Mouse (Mus musculus): ENCODE measurements at regions not wholly inside any gene's neighbourhood (a gene's known extent, or its start where the extent isn't known, plus 50 kb on each side); places are given as distances from the start of the nearest gene placed in this dataset.
A peak's percentile ranks its signal among the peaks of the same experiment; 100 is the strongest.

- DNase-seq = no peak
Observed at GRCm38 (mm10) chr14:123079733-123080132, 95.9 kb upstream of the Tmtc4 start.

- no peak for DNase-seq
Observed at GRCm38 (mm10) chr14:123078804-123079203, 95.0 kb upstream of the Tmtc4 start.

DNA sequence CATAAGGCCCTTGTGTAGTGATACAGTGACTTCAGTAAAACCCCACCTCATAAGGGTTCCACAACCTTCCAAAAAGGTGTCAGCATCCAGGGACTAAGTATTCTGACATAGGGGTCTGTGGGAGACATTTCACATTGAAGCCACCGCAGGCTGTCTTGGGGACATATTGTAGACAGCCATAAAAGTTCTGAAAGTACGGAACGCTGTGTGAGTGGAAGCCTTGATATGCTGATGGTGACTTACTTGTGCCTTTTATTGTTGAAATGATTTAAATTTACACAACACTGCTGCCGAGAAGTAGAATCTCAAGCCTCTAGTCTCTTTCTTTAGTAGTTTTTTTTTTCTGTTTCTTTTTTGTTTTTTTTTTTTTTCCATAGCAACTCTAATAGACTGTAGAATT, 82.5 kb upstream of the Tmtc4 start:
- DNase-seq = no peak

DNA sequence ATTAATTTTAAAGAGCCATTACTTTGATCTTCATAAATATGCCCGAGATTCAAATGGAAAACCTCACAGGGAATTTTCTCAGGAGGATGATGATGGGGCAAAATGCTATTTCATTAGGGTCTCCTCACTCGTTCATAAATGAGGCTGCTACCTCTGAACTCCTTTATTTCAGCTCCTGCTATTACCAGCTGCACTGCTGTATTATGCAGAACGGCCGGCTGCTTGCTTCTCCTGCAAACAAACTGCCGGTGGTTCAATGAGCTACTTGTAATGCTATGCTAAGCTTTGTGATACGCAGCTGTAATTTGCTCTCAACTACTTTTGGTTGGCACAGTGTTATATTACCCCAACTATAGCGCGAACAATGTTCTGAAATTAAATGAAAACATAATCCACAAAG, 81.7 kb upstream of the Tmtc4 start:
- DNase-seq = no peak

DNA sequence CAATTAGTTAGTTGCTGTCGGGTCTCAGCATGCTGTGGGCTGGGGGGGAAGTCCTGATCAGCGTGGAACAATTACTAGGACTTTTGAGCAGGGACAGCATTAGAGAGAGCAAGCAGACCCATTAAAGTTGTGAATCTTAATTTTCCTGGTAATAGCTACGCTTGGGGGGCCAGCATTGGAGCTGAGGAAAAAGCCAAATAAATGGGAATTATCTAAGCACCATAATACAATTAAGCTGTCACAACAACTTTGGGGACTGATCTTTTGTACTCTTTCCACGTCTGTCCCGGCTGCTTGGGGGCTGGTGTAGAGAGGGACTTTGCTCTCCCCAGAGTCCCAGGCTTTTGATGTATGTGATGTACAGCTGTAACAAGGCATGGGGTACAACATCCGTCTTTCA, 81.3 kb upstream of the Tmtc4 start:
- peak in 1 of 2 experiments; percentile 4 for DNase-seq

DNA sequence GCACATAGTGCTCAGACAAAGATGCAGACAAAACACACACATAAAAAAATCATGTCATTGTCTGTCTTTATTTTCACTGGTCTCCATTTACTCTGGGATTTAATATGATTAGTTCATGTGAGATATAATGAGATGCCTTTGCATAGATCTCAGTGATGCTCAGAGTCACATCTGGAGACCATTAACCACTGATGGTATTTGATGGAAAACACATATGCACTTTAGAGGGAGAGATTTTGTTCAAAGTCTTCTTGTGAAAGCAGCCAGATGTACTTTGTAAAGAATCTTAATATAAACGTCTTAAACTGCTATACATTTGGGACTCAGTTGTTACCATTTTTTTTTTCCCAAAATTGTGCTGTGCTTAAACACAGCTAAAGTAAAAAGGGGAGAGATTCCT, 79.1 kb upstream of the Tmtc4 start:
- DNase-seq = no peak

GRCm38 (mm10) chr14:123056976-123057375, 73.1 kb upstream of the Tmtc4 start:
- no peak for DNase-seq

DNA sequence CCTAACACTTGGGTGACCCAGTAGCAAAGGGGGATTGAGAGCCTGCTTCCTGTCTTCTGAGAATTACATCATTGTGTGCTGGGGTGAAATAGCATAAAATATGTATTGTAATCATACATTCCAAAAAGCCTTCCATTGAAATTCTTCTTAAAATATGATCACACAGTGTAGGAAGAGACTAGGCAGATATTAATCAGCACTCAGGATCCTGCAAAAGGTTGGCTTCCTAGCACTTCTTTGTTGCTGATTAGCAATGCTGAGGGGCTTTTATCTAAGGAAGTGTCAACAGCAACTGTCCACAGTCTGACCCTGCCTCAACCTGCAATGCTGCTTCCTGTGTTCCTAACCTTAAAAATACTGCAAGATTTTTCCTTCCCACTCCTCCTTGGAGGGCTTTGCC, 64.6 kb upstream of the Tmtc4 start:
- DNase-seq = peak in 1 of 2 experiments; percentile 4

DNA sequence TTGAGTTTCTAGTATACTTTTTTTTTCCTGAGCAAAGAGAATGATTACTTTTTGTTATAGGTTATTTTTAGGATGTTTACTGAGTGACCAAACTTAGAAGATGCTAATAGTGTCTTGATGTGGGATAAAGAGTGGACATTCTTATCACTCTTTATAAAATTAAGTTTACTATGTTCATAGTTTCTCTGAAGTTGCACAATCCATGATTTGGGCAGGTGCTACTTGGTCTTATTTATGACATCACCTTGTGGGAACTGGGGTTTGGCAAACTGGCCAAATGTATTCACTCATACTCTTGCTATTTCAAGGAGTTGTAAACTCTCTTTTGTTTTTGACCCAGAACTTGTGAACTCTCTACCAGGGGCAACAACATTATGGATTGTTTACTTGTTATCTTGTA, 56.2 kb upstream of the Tmtc4 start:
- no peak for DNase-seq

DNA sequence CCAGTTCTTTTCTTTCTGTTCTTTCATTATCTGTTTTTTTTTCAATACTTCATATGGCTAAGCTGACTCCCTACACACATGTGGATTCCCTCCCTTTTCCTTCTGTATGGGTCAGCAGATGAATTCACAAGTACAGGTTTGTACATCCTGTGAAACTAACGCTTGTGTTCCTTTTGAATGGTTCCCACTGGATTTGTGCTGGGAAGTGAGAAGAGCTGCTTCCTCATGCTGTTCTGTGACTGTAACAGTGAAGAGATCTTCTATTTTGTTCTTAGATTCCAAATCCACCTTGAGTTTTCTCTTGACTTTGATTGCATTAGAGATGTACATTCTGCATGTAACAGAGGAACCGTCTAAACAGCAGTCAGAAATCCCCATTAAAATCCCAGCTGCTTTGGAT, 53.6 kb upstream of the Tmtc4 start:
- no peak for DNase-seq

Data from kidney, postnatal 4 days (tissue).